21 mouse cellular contexts compared by ENCODE assay signal in genomic region chr16:42370148-42370547, GRCm38 (mm10). TPM values are rescaled to one million over a fixed set of nuclear protein-coding genes. Genes with fewer than 3 reads are reported as not detected.
A peak's percentile ranks its signal among the peaks of the same experiment; 100 is the strongest.
DNase-seq lines count a peak whose midpoint lies in the region; ATAC-seq lines count a peak whose summit lies in the region.
"Had no signal": no experiment of that assay in that cellular context is flagged by ENCODE, and none has a peak within 500 bp of the region (broad histone marks: within the 10 kb centered on the region; RNA-seq: fewer than 3 reads in every experiment).

No protein-coding gene starts in this region.

- H3K9me3 ChIP-seq in forebrain, embryonic 14.5 days (replicated peaks; ENCODE audit: control insufficient read depth, low read length) = no peaks in the 10 kb centered on the region
- H3K9me3 ChIP-seq in forebrain, embryonic 10.5 days = no peaks in the 10 kb centered on the region
- H3K9me3 ChIP-seq in neural tube, embryonic 13.5 days = no peaks in the 10 kb centered on the region
- no peaks in the 10 kb centered on the region for H3K9me3 ChIP-seq in neural tube, embryonic 14.5 days (ENCODE audit: control insufficient read depth, low read length)
- H3K9me3 ChIP-seq: heart, embryonic 15.5 days; intestine, embryonic 15.5 days; limb, embryonic 13.5 days; neural tube, embryonic 12.5 days had no signal

- DNase-seq in forebrain, embryonic 14.5 days (ENCODE audit: low spot score) = peak; percentile 36
- no peak for DNase-seq in forebrain, embryonic 10.5 days (ENCODE audit: extremely low spot score, low spot score)
- no peak for DNase-seq in neural tube, embryonic 10.5 days (ENCODE audit: extremely low spot score, low spot score)
- DNase-seq in layer of hippocampus, adult 9-11 months = peak; percentile 21
- DNase-seq in lung, adult 18-20 months = no peak
- DNase-seq: adrenal gland, postnatal 25 days; cerebellum, adult 11-12 months; embryo, embryonic 11 days; gastrocnemius, postnatal 25 days; kidney, postnatal 25 days; lung, embryonic 14.5 days; thymus, postnatal 25 days had no signal

- no peaks in the 10 kb centered on the region for H3K36me3 ChIP-seq in forebrain, embryonic 14.5 days (ENCODE audit: control insufficient read depth, insufficient read depth, low read length)
- H3K36me3 ChIP-seq in forebrain, embryonic 10.5 days (replicated peaks) = no peaks in the 10 kb centered on the region
- H3K36me3 ChIP-seq in neural tube, embryonic 13.5 days = no peaks in the 10 kb centered on the region
- no peaks in the 10 kb centered on the region for H3K36me3 ChIP-seq in neural tube, embryonic 14.5 days (ENCODE audit: control insufficient read depth, insufficient read depth, low read length)
- H3K36me3 ChIP-seq: heart, embryonic 15.5 days; intestine, embryonic 15.5 days; limb, embryonic 13.5 days; neural tube, embryonic 12.5 days had no signal

- no peaks in the 10 kb centered on the region for H3K27me3 ChIP-seq in forebrain, embryonic 14.5 days (replicated peaks; ENCODE audit: control insufficient read depth, insufficient read depth, low read length)
- no peaks in the 10 kb centered on the region for H3K27me3 ChIP-seq in forebrain, embryonic 10.5 days (ENCODE audit: poor library complexity, severe bottlenecking)
- no peaks in the 10 kb centered on the region for H3K27me3 ChIP-seq in neural tube, embryonic 13.5 days
- H3K27me3 ChIP-seq in neural tube, embryonic 14.5 days (ENCODE audit: control insufficient read depth, insufficient read depth, low read length) = no peaks in the 10 kb centered on the region
- H3K27me3 ChIP-seq: heart, embryonic 15.5 days; intestine, embryonic 15.5 days; limb, embryonic 13.5 days; megakaryocyte, embryonic 14.5 days; neural tube, embryonic 12.5 days had no signal

- 78% methylated on average over 6 of the region's 6 CpGs for WGBS in forebrain, embryonic 14.5 days
- 86% methylated on average over 6 of the region's 6 CpGs for WGBS in forebrain, embryonic 10.5 days
- 63% methylated on average over 6 of the region's 6 CpGs for WGBS in neural tube, embryonic 13.5 days
- 51% methylated on average over 6 of the region's 6 CpGs for WGBS in neural tube, embryonic 14.5 days

- no peaks in the 10 kb centered on the region for H3K4me1 ChIP-seq in forebrain, embryonic 14.5 days (ENCODE audit: control insufficient read depth, insufficient read depth, low read length)
- no peaks in the 10 kb centered on the region for H3K4me1 ChIP-seq in forebrain, embryonic 10.5 days
- 0 out of 2 replicates have a peak, but pooled peaks cover 6% of the 10 kb centered on the region for H3K4me1 ChIP-seq in neural tube, embryonic 13.5 days (replicated peaks)
- no peaks in the 10 kb centered on the region for H3K4me1 ChIP-seq in neural tube, embryonic 14.5 days (ENCODE audit: control insufficient read depth, insufficient read depth, low read length)
- H3K4me1 ChIP-seq: heart, embryonic 15.5 days; intestine, embryonic 15.5 days; limb, embryonic 13.5 days; neural tube, embryonic 12.5 days had no signal

- no peak overlapping the region for H3K9ac ChIP-seq in forebrain, embryonic 14.5 days (ENCODE audit: low read length)
- no peak overlapping the region for H3K9ac ChIP-seq in neural tube, embryonic 13.5 days
- H3K9ac ChIP-seq in neural tube, embryonic 14.5 days (replicated peaks; ENCODE audit: low read depth, low read length) = no peak overlapping the region
- H3K9ac ChIP-seq: heart, embryonic 15.5 days; intestine, embryonic 15.5 days; limb, embryonic 13.5 days; lung, embryonic 14.5 days; neural tube, embryonic 12.5 days had no signal

- ATAC-seq in forebrain, embryonic 14.5 days = no peak
- ATAC-seq in neural tube, embryonic 13.5 days (ENCODE audit: low read depth) = no peak
- peak; percentile 41; the same call in 1 of the 2 replicates for ATAC-seq in neural tube, embryonic 14.5 days (ENCODE audit: low read depth)
- ATAC-seq in activated CD4-positive, CD25-positive, alpha-beta regulatory T cell, adult 4 months = no peak
- ATAC-seq: intestine, embryonic 15.5 days had no signal

- H3K4me3 ChIP-seq in forebrain, embryonic 14.5 days (ENCODE audit: low read depth, low read length) = no peak overlapping the region
- no peak overlapping the region for H3K4me3 ChIP-seq in forebrain, embryonic 10.5 days
- no peak overlapping the region for H3K4me3 ChIP-seq in neural tube, embryonic 13.5 days
- no peak overlapping the region for H3K4me3 ChIP-seq in neural tube, embryonic 14.5 days (ENCODE audit: low read depth, low read length)
- H3K4me3 ChIP-seq: erythroblast, embryonic 14.5 days; heart, embryonic 15.5 days; intestine, embryonic 15.5 days; limb, embryonic 13.5 days; megakaryocyte, embryonic 14.5 days; neural tube, embryonic 12.5 days had no signal

- no peak overlapping the region for H3K4me2 ChIP-seq in forebrain, embryonic 14.5 days (ENCODE audit: low read length)
- no peak overlapping the region for H3K4me2 ChIP-seq in neural tube, embryonic 13.5 days
- H3K4me2 ChIP-seq in neural tube, embryonic 14.5 days (ENCODE audit: low read depth, low read length) = no peak overlapping the region
- H3K4me2 ChIP-seq: heart, embryonic 15.5 days; intestine, embryonic 15.5 days; limb, embryonic 13.5 days; lung, embryonic 14.5 days; neural tube, embryonic 12.5 days had no signal

- H3K27ac ChIP-seq in forebrain, embryonic 14.5 days (ENCODE audit: low read depth, low read length) = no peak overlapping the region; the same call in 1 of the 2 replicates
- H3K27ac ChIP-seq in forebrain, embryonic 10.5 days = no peak overlapping the region
- H3K27ac ChIP-seq in neural tube, embryonic 13.5 days (replicated peaks) = peak overlapping the region; percentile 54; the same call in 1 of the 2 replicates
- no peak overlapping the region for H3K27ac ChIP-seq in neural tube, embryonic 14.5 days (ENCODE audit: low read depth, low read length)
- H3K27ac ChIP-seq: heart, embryonic 15.5 days; intestine, embryonic 15.5 days; limb, embryonic 13.5 days; neural tube, embryonic 12.5 days had no signal

RNA-seq across cellular contexts. Expression of gene Gap43, which starts 29.7 kb away (rescaled TPM):
- 829 and 974 TPM in 2 replicates for polyA plus RNA-seq in forebrain, embryonic 14.5 days (2014; fragmentation: Nextera tagmentation; extraction: Ambion mirVana)
- polyA plus RNA-seq in forebrain, embryonic 10.5 days (2016; fragmentation: Nextera tagmentation; extraction: Ambion mirVana) = 34.5 and 39.4 TPM in 2 replicates
- polyA plus RNA-seq in neural tube, embryonic 13.5 days (2015; fragmentation: Nextera tagmentation; extraction: Ambion mirVana) = 1,023 and 1,039 TPM in 2 replicates
- 1,379 and 1,510 TPM in 2 replicates for polyA plus RNA-seq in neural tube, embryonic 14.5 days (2014; fragmentation: Nextera tagmentation; extraction: Ambion mirVana)
- not detected for polyA plus RNA-seq in activated CD4-positive, CD25-positive, alpha-beta regulatory T cell, adult 4 months (2017; shearing (Covaris generic))

Comparison
In these comparisons a context has a peak if more than half of its experiments do, and no peak if none do; other contexts are left out.
1. DNase-seq: peak in forebrain, embryonic 14.5 days (single experiment) and layer of hippocampus, adult 9-11 months (single experiment); none in forebrain, embryonic 10.5 days (single experiment), neural tube, embryonic 10.5 days (single experiment) and lung, adult 18-20 months (0 of 2).
2. RNA of gene Gap43, which starts 29.7 kb away (polyA plus RNA-seq): 1,379 to 1,510 TPM in neural tube, embryonic 14.5 days, 1,023 to 1,039 TPM in neural tube, embryonic 13.5 days, 829 to 974 TPM in forebrain, embryonic 14.5 days and 34.5 to 39.4 TPM in forebrain, embryonic 10.5 days; not detected in activated CD4-positive, CD25-positive, alpha-beta regulatory T cell, adult 4 months; every median in the first group is over 10 times any median in the second.